Mouse (Mus musculus): ENCODE data around the gene Dpp6. TPM values are rescaled to one million over a fixed set of nuclear protein-coding genes. Genes with fewer than 3 reads are reported as not detected.

The Dpp6 gene
- polyA plus RNA-seq, 1 experiment from 2014 or later: 0.17 TPM

- Histone ChIP-seq H3K27ac (ENCODE audit: low read length) (no peak overlapping the region), H3K27me3 (ENCODE audit: control insufficient read depth, insufficient read depth, low read depth, low read length) (no peaks in the 10 kb centered on the region), H3K4me3 (ENCODE audit: low read depth, low read length) (no peak overlapping the region), H3K4me2 (ENCODE audit: low read depth, low read length) (no peak overlapping the region), H3K36me3 (ENCODE audit: control insufficient read depth, insufficient read depth) (no peaks in the 10 kb centered on the region), H3K9ac (ENCODE audit: low read depth, low read length) (no peak overlapping the region), H3K4me1 (ENCODE audit: control insufficient read depth, low read depth, low read length) (no peaks in the 10 kb centered on the region), H3K9me3 (replicated peaks; ENCODE audit: control insufficient read depth, low read length) (no peaks in the 10 kb centered on the region)
- ATAC-seq (ENCODE audit: low read depth): no peak
- WGBS (ENCODE audit: insufficient replicate concordance): 17% methylated on average over 2 of the region's 2 CpGs
Measured at GRCm38 (mm10) chr5:27035891-27036290, 218.9 kb downstream of the Dpp6 start.

- H3K4me1 ChIP-seq (ENCODE audit: control insufficient read depth, low read depth, low read length): no peaks in the 10 kb centered on the region
- no peak overlapping the region for H3K27ac ChIP-seq (ENCODE audit: low read length)
- no peak overlapping the region for H3K9ac ChIP-seq (ENCODE audit: low read depth, low read length)
- no peak for ATAC-seq (ENCODE audit: low read depth)
- H3K9me3 ChIP-seq (replicated peaks; ENCODE audit: control insufficient read depth, low read length): no peaks in the 10 kb centered on the region
- no peaks in the 10 kb centered on the region for H3K36me3 ChIP-seq (ENCODE audit: control insufficient read depth, insufficient read depth)
- 49% methylated on average over 5 of the region's 5 CpGs for WGBS (ENCODE audit: insufficient replicate concordance)
- H3K4me2 ChIP-seq (ENCODE audit: low read depth, low read length): no peak overlapping the region
- H3K4me3 ChIP-seq (ENCODE audit: low read depth, low read length): no peak overlapping the region
- no peaks in the 10 kb centered on the region for H3K27me3 ChIP-seq (ENCODE audit: control insufficient read depth, insufficient read depth, low read depth, low read length)
Measured at GRCm38 (mm10) chr5:27037796-27038195, 220.8 kb downstream of the Dpp6 start.

- no peak for ATAC-seq (ENCODE audit: low read depth)
- 22% methylated on average over 7 of the region's 7 CpGs for WGBS (ENCODE audit: insufficient replicate concordance)
Measured at GRCm38 (mm10) chr5:27048167-27048566, 231.2 kb downstream of the Dpp6 start.

GRCm38 (mm10) chr5:27048926-27049325, 231.9 kb downstream of the Dpp6 start:
- Histone ChIP-seq H3K27ac (ENCODE audit: low read length) (no peak overlapping the region), H3K9me3 (replicated peaks; ENCODE audit: control insufficient read depth, low read length) (no peaks in the 10 kb centered on the region), H3K4me3 (ENCODE audit: low read depth, low read length) (no peak overlapping the region), H3K4me1 (ENCODE audit: control insufficient read depth, low read depth, low read length) (no peaks in the 10 kb centered on the region), H3K9ac (ENCODE audit: low read depth, low read length) (no peak overlapping the region), H3K27me3 (ENCODE audit: control insufficient read depth, insufficient read depth, low read depth, low read length) (peaks cover 13% of the 10 kb centered on the region), H3K4me2 (ENCODE audit: low read depth, low read length) (no peak overlapping the region), H3K36me3 (ENCODE audit: control insufficient read depth, insufficient read depth) (no peaks in the 10 kb centered on the region)
- WGBS (ENCODE audit: insufficient replicate concordance): 8% methylated on average over 9 of the region's 9 CpGs
- no peak for ATAC-seq (ENCODE audit: low read depth)

More at GRCm38 (mm10) chr5:27048167-27048566, 231.2 kb downstream of the Dpp6 start:
- Histone ChIP-seq H3K4me2 (ENCODE audit: low read depth, low read length) (no peak overlapping the region), H3K27ac (ENCODE audit: low read length) (no peak overlapping the region), H3K36me3 (ENCODE audit: control insufficient read depth, insufficient read depth) (no peaks in the 10 kb centered on the region), H3K9ac (ENCODE audit: low read depth, low read length) (no peak overlapping the region), H3K9me3 (replicated peaks; ENCODE audit: control insufficient read depth, low read length) (no peaks in the 10 kb centered on the region), H3K4me3 (ENCODE audit: low read depth, low read length) (no peak overlapping the region), H3K4me1 (ENCODE audit: control insufficient read depth, low read depth, low read length) (no peaks in the 10 kb centered on the region), H3K27me3 (ENCODE audit: control insufficient read depth, insufficient read depth, low read depth, low read length) (peaks cover 13% of the 10 kb centered on the region)

GRCm38 (mm10) chr5:27049341-27050091, 232.5 kb downstream of the Dpp6 start:
- Histone ChIP-seq H3K4me3 (ENCODE audit: low read depth, low read length) (no peak overlapping the region), H3K4me2 (ENCODE audit: low read depth, low read length) (no peak overlapping the region), H3K9ac (ENCODE audit: low read depth, low read length) (no peak overlapping the region), H3K36me3 (ENCODE audit: control insufficient read depth, insufficient read depth) (no peaks in the 10 kb centered on the region), H3K27ac (ENCODE audit: low read length) (no peak overlapping the region), H3K27me3 (ENCODE audit: control insufficient read depth, insufficient read depth, low read depth, low read length) (peaks cover 13% of the 10 kb centered on the region), H3K4me1 (ENCODE audit: control insufficient read depth, low read depth, low read length) (no peaks in the 10 kb centered on the region), H3K9me3 (replicated peaks; ENCODE audit: control insufficient read depth, low read length) (no peaks in the 10 kb centered on the region)
- WGBS (ENCODE audit: insufficient replicate concordance): 2% methylated on average over 53 of the region's 55 CpGs
- ATAC-seq (ENCODE audit: low read depth): no peak

GRCm38 (mm10) chr5:27051250-27051649, 234.2 kb downstream of the Dpp6 start:
- Histone ChIP-seq H3K4me2 (ENCODE audit: low read depth, low read length) (no peak overlapping the region), H3K36me3 (ENCODE audit: control insufficient read depth, insufficient read depth) (no peaks in the 10 kb centered on the region), H3K9ac (ENCODE audit: low read depth, low read length) (no peak overlapping the region), H3K9me3 (replicated peaks; ENCODE audit: control insufficient read depth, low read length) (no peaks in the 10 kb centered on the region), H3K4me1 (ENCODE audit: control insufficient read depth, low read depth, low read length) (no peaks in the 10 kb centered on the region), H3K27ac (ENCODE audit: low read length) (no peak overlapping the region), H3K27me3 (ENCODE audit: control insufficient read depth, insufficient read depth, low read depth, low read length) (peaks cover 13% of the 10 kb centered on the region), H3K4me3 (ENCODE audit: low read depth, low read length) (no peak overlapping the region)
- ATAC-seq (ENCODE audit: low read depth): no peak
- 30% methylated on average over 3 of the region's 3 CpGs for WGBS (ENCODE audit: insufficient replicate concordance)

GRCm38 (mm10) chr5:27052441-27052840, 235.4 kb downstream of the Dpp6 start:
- WGBS (ENCODE audit: insufficient replicate concordance): 18% methylated on average over 2 of the region's 2 CpGs
- Histone ChIP-seq H3K27ac (ENCODE audit: low read length) (no peak overlapping the region), H3K36me3 (ENCODE audit: control insufficient read depth, insufficient read depth) (no peaks in the 10 kb centered on the region), H3K4me3 (ENCODE audit: low read depth, low read length) (no peak overlapping the region), H3K9me3 (replicated peaks; ENCODE audit: control insufficient read depth, low read length) (no peaks in the 10 kb centered on the region), H3K9ac (ENCODE audit: low read depth, low read length) (no peak overlapping the region), H3K27me3 (ENCODE audit: control insufficient read depth, insufficient read depth, low read depth, low read length) (peaks cover 13% of the 10 kb centered on the region), H3K4me2 (ENCODE audit: low read depth, low read length) (no peak overlapping the region), H3K4me1 (ENCODE audit: control insufficient read depth, low read depth, low read length) (no peaks in the 10 kb centered on the region)
- ATAC-seq (ENCODE audit: low read depth): no peak

- no peak overlapping the region for H3K4me2 ChIP-seq (ENCODE audit: low read depth, low read length)
- WGBS (ENCODE audit: insufficient replicate concordance): 50% methylated on average over 5 of the region's 5 CpGs
- no peaks in the 10 kb centered on the region for H3K36me3 ChIP-seq (ENCODE audit: control insufficient read depth, insufficient read depth)
- no peak overlapping the region for H3K9ac ChIP-seq (ENCODE audit: low read depth, low read length)
- H3K27me3 ChIP-seq (ENCODE audit: control insufficient read depth, insufficient read depth, low read depth, low read length): no peaks in the 10 kb centered on the region
- no peak overlapping the region for H3K4me3 ChIP-seq (ENCODE audit: low read depth, low read length)
- H3K9me3 ChIP-seq (replicated peaks; ENCODE audit: control insufficient read depth, low read length): no peaks in the 10 kb centered on the region
- H3K27ac ChIP-seq (ENCODE audit: low read length): no peak overlapping the region
- no peaks in the 10 kb centered on the region for H3K4me1 ChIP-seq (ENCODE audit: control insufficient read depth, low read depth, low read length)
- ATAC-seq (ENCODE audit: low read depth): no peak
Measured at GRCm38 (mm10) chr5:27056436-27056835, 239.4 kb downstream of the Dpp6 start.

GRCm38 (mm10) chr5:27060114-27060513, 243.1 kb downstream of the Dpp6 start:
- Histone ChIP-seq H3K9me3 (replicated peaks; ENCODE audit: control insufficient read depth, low read length) (no peaks in the 10 kb centered on the region), H3K27ac (ENCODE audit: low read length) (no peak overlapping the region), H3K4me2 (ENCODE audit: low read depth, low read length) (no peak overlapping the region), H3K4me1 (ENCODE audit: control insufficient read depth, low read depth, low read length) (no peaks in the 10 kb centered on the region), H3K27me3 (ENCODE audit: control insufficient read depth, insufficient read depth, low read depth, low read length) (no peaks in the 10 kb centered on the region), H3K36me3 (ENCODE audit: control insufficient read depth, insufficient read depth) (no peaks in the 10 kb centered on the region), H3K4me3 (ENCODE audit: low read depth, low read length) (no peak overlapping the region), H3K9ac (ENCODE audit: low read depth, low read length) (no peak overlapping the region)
- no peak for ATAC-seq (ENCODE audit: low read depth)
- 59% methylated on average over 4 of the region's 4 CpGs for WGBS (ENCODE audit: insufficient replicate concordance)

Data from liver, embryonic 16.5 days (tissue).